Mouse (Mus musculus) hindbrain, embryonic 10.5 days (tissue): ENCODE measurements around the gene Ina. TPM values are rescaled to one million over a fixed set of nuclear protein-coding genes. Genes with fewer than 3 reads are reported as not detected.
"Not testable (repeated sequence)": the region's sequence is repeated elsewhere in the genome, so short reads cannot be mapped to it uniquely, and the experiment has no call there.

Source experiments
- DNase-seq: peaks from one replicate; pipeline ENCODE4 v3.0.0-alpha.2; 2017; ENCODE audit warnings: low spot score
- H3K27ac ChIP-seq: fragments of 300-500 bp; sonication (generic); 2 replicates; pipeline ENCODE4 v1.5.1; 2016; ENCODE audit warnings: mild to moderate bottlenecking, moderate library complexity
- H3K27me3 ChIP-seq: fragments of 300-500 bp; sonication (generic); 2 replicates; pipeline ENCODE4 v1.6.1; 2016; ENCODE audit warnings: mild to moderate bottlenecking; ENCODE audit not compliant: poor library complexity, insufficient read depth, severe bottlenecking
- H3K36me3 ChIP-seq: fragments of 300-500 bp; sonication (generic); 2 replicates; pipeline ENCODE4 v1.6.1; 2016; ENCODE audit warnings: mild to moderate bottlenecking, moderate library complexity
- H3K4me1 ChIP-seq: fragments of 300-500 bp; sonication (generic); replicated peaks from 2 replicates; pipeline ENCODE4 v1.6.1; 2016; ENCODE audit warnings: mild to moderate bottlenecking
- H3K4me3 ChIP-seq: fragments of 300-500 bp; sonication (generic); 2 replicates; pipeline ENCODE4 v1.5.1; 2016; ENCODE audit warnings: mild to moderate bottlenecking, moderate library complexity
- H3K9me3 ChIP-seq: fragments of 300-500 bp; sonication (generic); 2 replicates; pipeline ENCODE4 v1.6.1; 2016; ENCODE audit warnings: mild to moderate bottlenecking, moderate library complexity
- WGBS: fragments of 180-500 bp; shearing (Covaris S2); methylation state at CpG from one replicate; pipeline ENCODE4 v1.1.7; 2016; 5-methylcytosine and 5-hydroxymethylcytosine counted together
- polyA plus RNA-seq: library from polyadenylated mRNA; unstranded; fragments of >200 nt; fragmentation: Nextera tagmentation; extraction: Ambion mirVana; gene quantifications from 2 replicates; pipeline ENCODE4 v1.2.1, GENCODE M21; 2016

Gene Ina
- polyA plus RNA-seq, 1 experiment from 2014 or later: 248 TPM

GRCm38 (mm10) chr19:46989479-46990152, 24.9 kb upstream of the Ina start:
- H3K27me3 ChIP-seq: no peaks in the 10 kb centered on the region
- no peak overlapping the region for H3K27ac ChIP-seq
- no peak overlapping the region for H3K4me3 ChIP-seq
- no peaks in the 10 kb centered on the region for H3K9me3 ChIP-seq
- 87% methylated on average over 20 of the region's 20 CpGs for WGBS
- DNase-seq: no peak
- peaks cover 29% of the 10 kb centered on the region for H3K4me1 ChIP-seq
- no peaks in the 10 kb centered on the region for H3K36me3 ChIP-seq

- H3K9me3 ChIP-seq: no peaks in the 10 kb centered on the region
- no peak overlapping the region for H3K27ac ChIP-seq
- no peaks in the 10 kb centered on the region for H3K36me3 ChIP-seq
- WGBS: 95% methylated on average over 3 of the region's 3 CpGs
- no peaks in the 10 kb centered on the region for H3K27me3 ChIP-seq
- DNase-seq: no peak
- no peak overlapping the region for H3K4me3 ChIP-seq
- peaks cover 29% of the 10 kb centered on the region for H3K4me1 ChIP-seq
Measured at GRCm38 (mm10) chr19:46990153-46990518, 24.4 kb upstream of the Ina start.

- not testable (repeated sequence) for H3K36me3 ChIP-seq, H3K9me3 ChIP-seq, H3K27me3 ChIP-seq, H3K4me3 ChIP-seq, H3K27ac ChIP-seq, DNase-seq
- H3K4me1 ChIP-seq: peaks cover 29% of the 10 kb centered on the region
- 84% methylated on average over 8 of the region's 8 CpGs for WGBS
Measured at GRCm38 (mm10) chr19:46990625-46991024, 23.9 kb upstream of the Ina start.

GRCm38 (mm10) chr19:46991145-46991544, 23.4 kb upstream of the Ina start:
- 19% methylated on average over 5 of the region's 5 CpGs for WGBS
- H3K4me1 ChIP-seq: peaks cover 29% of the 10 kb centered on the region
- H3K9me3 ChIP-seq: no peaks in the 10 kb centered on the region
- DNase-seq: peak; percentile 81
- no peaks in the 10 kb centered on the region for H3K27me3 ChIP-seq
- no peak overlapping the region for H3K27ac ChIP-seq
- no peak overlapping the region for H3K4me3 ChIP-seq
- H3K36me3 ChIP-seq: no peaks in the 10 kb centered on the region

GRCm38 (mm10) chr19:46992329-46992728, 22.2 kb upstream of the Ina start:
- not testable (repeated sequence) for DNase-seq, H3K36me3 ChIP-seq, H3K9me3 ChIP-seq, H3K4me3 ChIP-seq, H3K27ac ChIP-seq, H3K27me3 ChIP-seq
- 74% methylated on average over 4 of the region's 4 CpGs for WGBS
- peaks cover 25% of the 10 kb centered on the region for H3K4me1 ChIP-seq

GRCm38 (mm10) chr19:46996095-46996494, 18.4 kb upstream of the Ina start:
- 89% methylated on average over 9 of the region's 9 CpGs for WGBS
- Histone ChIP-seq H3K4me3 (no peak overlapping the region), H3K27me3 (no peaks in the 10 kb centered on the region), H3K4me1 (no peaks in the 10 kb centered on the region), H3K9me3 (no peaks in the 10 kb centered on the region), H3K36me3 (no peaks in the 10 kb centered on the region), H3K27ac (no peak overlapping the region)
- no peak for DNase-seq

GRCm38 (mm10) chr19:46998168-46998870, 16.2 kb upstream of the Ina start:
- Histone ChIP-seq H3K4me1 (no peaks in the 10 kb centered on the region), H3K9me3 (no peaks in the 10 kb centered on the region), H3K36me3 (no peaks in the 10 kb centered on the region), H3K27ac (no peak overlapping the region), H3K4me3 (no peak overlapping the region), H3K27me3 (no peaks in the 10 kb centered on the region)
- no peak for DNase-seq
- WGBS: 85% methylated on average over 8 of the region's 8 CpGs

- Histone ChIP-seq H3K36me3 (no peaks in the 10 kb centered on the region), H3K27me3 (no peaks in the 10 kb centered on the region), H3K9me3 (no peaks in the 10 kb centered on the region), H3K4me1 (no peaks in the 10 kb centered on the region), H3K27ac (no peak overlapping the region), H3K4me3 (no peak overlapping the region)
- WGBS: 90% methylated on average over 4 of the region's 4 CpGs
- no peak for DNase-seq
Measured at GRCm38 (mm10) chr19:46998953-46999352, 15.5 kb upstream of the Ina start.

- DNase-seq: no peak
- 85% methylated on average over 6 of the region's 6 CpGs for WGBS
Measured at GRCm38 (mm10) chr19:46999753-47000152, 14.7 kb upstream of the Ina start.

GRCm38 (mm10) chr19:47000357-47000756, 14.1 kb upstream of the Ina start:
- not testable (repeated sequence) for H3K36me3 ChIP-seq, DNase-seq, H3K9me3 ChIP-seq, H3K4me3 ChIP-seq, H3K27me3 ChIP-seq, H3K4me1 ChIP-seq, H3K27ac ChIP-seq
- WGBS: 77% methylated on average over 3 of the region's 3 CpGs

More at GRCm38 (mm10) chr19:46999753-47000152, 14.7 kb upstream of the Ina start:
- H3K4me1 ChIP-seq: no peaks in the 10 kb centered on the region
- H3K36me3 ChIP-seq: no peaks in the 10 kb centered on the region
- H3K27ac ChIP-seq: no peak overlapping the region
- H3K9me3 ChIP-seq: no peaks in the 10 kb centered on the region
- no peaks in the 10 kb centered on the region for H3K27me3 ChIP-seq
- no peak overlapping the region for H3K4me3 ChIP-seq

- Histone ChIP-seq H3K9me3 (0 out of 2 replicates have a peak, but pooled peaks cover 3% of the 10 kb centered on the region), H3K27me3 (no peaks in the 10 kb centered on the region), H3K27ac (no peak overlapping the region), H3K4me1 (no peaks in the 10 kb centered on the region), H3K36me3 (no peaks in the 10 kb centered on the region), H3K4me3 (no peak overlapping the region)
- DNase-seq: no peak
- WGBS: 78% methylated on average over 6 of the region's 6 CpGs
Measured at GRCm38 (mm10) chr19:47003742-47004511, 10.6 kb upstream of the Ina start.

GRCm38 (mm10) chr19:47005873-47006272, 8.6 kb upstream of the Ina start:
- Histone ChIP-seq H3K36me3 (no peaks in the 10 kb centered on the region), H3K4me1 (no peaks in the 10 kb centered on the region), H3K4me3 (no peak overlapping the region), H3K9me3 (0 out of 2 replicates have a peak, but pooled peaks cover 3% of the 10 kb centered on the region), H3K27me3 (no peaks in the 10 kb centered on the region), H3K27ac (no peak overlapping the region)
- 65% methylated on average over 5 of the region's 5 CpGs for WGBS
- DNase-seq: no peak

GRCm38 (mm10) chr19:47006321-47006720, 8.2 kb upstream of the Ina start:
- no peak overlapping the region for H3K4me3 ChIP-seq
- H3K4me1 ChIP-seq: no peaks in the 10 kb centered on the region
- H3K36me3 ChIP-seq: no peaks in the 10 kb centered on the region
- no peaks in the 10 kb centered on the region for H3K27me3 ChIP-seq
- no peak overlapping the region for H3K27ac ChIP-seq
- 0 out of 2 replicates have a peak, but pooled peaks cover 3% of the 10 kb centered on the region for H3K9me3 ChIP-seq
- 2% methylated on average over 4 of the region's 4 CpGs for WGBS
- DNase-seq: peak; percentile 51
